Mouse (Mus musculus) cerebellum, adult 11-12 months (tissue): ENCODE results near the gene Scyl1.
A peak's percentile ranks its signal among the peaks of the same experiment; 100 is the strongest.

Experiments used
- DNase-seq: peaks from one replicate; pipeline ENCODE4 v3.0.0; 2022

Scyl1 gene

DNA sequence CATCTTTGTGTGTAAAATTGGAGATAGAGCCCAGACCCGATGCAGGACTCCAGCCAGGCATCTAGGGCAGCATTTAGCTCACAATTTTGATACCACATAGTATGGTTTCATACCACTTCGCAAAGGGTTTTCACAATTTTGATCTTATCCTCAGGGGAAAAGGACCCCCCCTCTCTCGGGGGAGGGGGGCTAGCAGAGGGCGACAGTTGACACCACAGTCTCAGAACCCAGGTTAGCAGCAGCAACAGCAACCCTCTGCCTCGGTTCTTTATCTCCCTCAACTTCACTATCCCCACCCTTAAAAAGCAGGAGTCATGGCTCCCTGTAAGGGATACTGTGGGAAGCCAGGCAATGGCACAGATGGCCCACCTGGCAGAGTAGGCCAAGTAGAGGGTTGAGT is 58.0 kb downstream of the Scyl1 start:
- DNase-seq: no peak

GRCm38 (mm10) chr19:5711907-5712460 is 59.2 kb downstream of the Scyl1 start:
- no peak for DNase-seq

- peak; percentile 68 for DNase-seq
These were observed 60.0 kb downstream of the Scyl1 start for GRCm38 (mm10) chr19:5711218-5711617.

DNA sequence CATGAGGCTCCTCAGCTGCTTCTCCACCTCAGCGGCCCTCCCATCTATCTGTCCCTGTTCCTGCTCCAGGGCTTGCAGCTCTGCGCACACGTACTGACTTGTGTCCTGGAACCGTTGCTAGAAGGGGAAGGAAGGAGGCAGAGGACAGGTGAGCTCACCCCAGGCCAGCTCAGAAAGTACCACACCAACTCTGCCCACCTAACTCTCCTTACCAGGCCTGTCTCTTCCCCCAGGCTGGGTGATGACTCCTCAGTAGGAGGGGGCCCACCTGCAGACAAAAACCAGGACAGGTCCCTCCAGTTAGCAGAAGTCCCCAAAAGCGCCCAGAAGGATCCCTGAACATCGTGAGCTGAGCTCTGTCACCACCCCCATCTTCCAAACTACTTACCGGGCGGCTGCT is 60.6 kb downstream of the Scyl1 start:
- no peak for DNase-seq

DNA sequence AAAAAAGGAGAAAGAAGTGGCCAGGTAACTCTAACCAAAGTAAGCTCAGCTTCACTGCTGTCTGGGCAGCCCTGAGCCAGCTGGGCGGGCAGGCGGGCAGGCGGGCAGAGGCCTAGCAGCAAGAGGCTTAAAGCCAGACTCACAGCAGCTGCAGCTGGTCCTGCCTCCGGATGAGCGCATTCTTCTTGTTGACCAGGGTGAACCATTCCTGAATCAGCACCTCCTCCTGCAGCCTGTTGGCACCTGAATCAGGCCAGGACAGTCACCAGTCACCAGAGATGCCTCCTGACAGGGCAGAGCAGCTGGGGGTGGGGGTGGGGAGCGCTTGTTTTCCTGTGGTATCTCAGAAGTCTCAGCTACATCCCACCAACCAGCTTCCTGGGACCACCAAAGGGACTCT is 61.2 kb downstream of the Scyl1 start:
- DNase-seq: no peak
